Mouse (Mus musculus) lung, postnatal 25 days (tissue): ENCODE results near the gene Tmem50b.
"Not testable (repeated sequence)": the region's sequence is repeated elsewhere in the genome, so short reads cannot be mapped to it uniquely, and the experiment has no call there.

ENCODE experiments used
- DNase-seq: peaks from one replicate; pipeline ENCODE4 v3.0.0; 2022; ENCODE audit warnings: low spot score

The Tmem50b gene

GRCm38 (mm10) chr16:91538513-91538912, 59.1 kb downstream of the Tmem50b start:
- DNase-seq: no peak

- DNase-seq: no peak
These were observed 59.5 kb downstream of the Tmem50b start for GRCm38 (mm10) chr16:91538051-91538450.

- no peak for DNase-seq
These were observed 60.5 kb downstream of the Tmem50b start for GRCm38 (mm10) chr16:91537065-91537464.

GRCm38 (mm10) chr16:91536372-91536771, 61.2 kb downstream of the Tmem50b start:
- no peak for DNase-seq

- no peak for DNase-seq
These were observed 62.7 kb downstream of the Tmem50b start for GRCm38 (mm10) chr16:91534888-91535287.

GRCm38 (mm10) chr16:91534477-91534876, 63.1 kb downstream of the Tmem50b start:
- no peak for DNase-seq

GRCm38 (mm10) chr16:91533097-91534001, 64.3 kb downstream of the Tmem50b start:
- DNase-seq: peak; percentile 28

GRCm38 (mm10) chr16:91532429-91532828, 65.2 kb downstream of the Tmem50b start:
- no peak for DNase-seq

- DNase-seq: no peak
These were observed 65.7 kb downstream of the Tmem50b start for GRCm38 (mm10) chr16:91531856-91532255.

- not testable (repeated sequence) for DNase-seq
These were observed 66.8 kb downstream of the Tmem50b start for GRCm38 (mm10) chr16:91530830-91531229.

GRCm38 (mm10) chr16:91528578-91528977, 69.0 kb downstream of the Tmem50b start:
- DNase-seq: no peak

- DNase-seq: no peak
These were observed 70.1 kb downstream of the Tmem50b start for GRCm38 (mm10) chr16:91527500-91527899.

GRCm38 (mm10) chr16:91527051-91527450, 70.5 kb downstream of the Tmem50b start:
- peak; percentile 74 for DNase-seq

- no peak for DNase-seq
These were observed 71.3 kb downstream of the Tmem50b start for GRCm38 (mm10) chr16:91526274-91526673.
